Mouse (Mus musculus) adrenal gland, postnatal 36 days (tissue): Measurements from ENCODE around the gene Olfr56. TPM values are rescaled to one million over a fixed set of nuclear protein-coding genes. Genes with fewer than 3 reads are reported as not detected.
"Not testable (repeated sequence)": the region's sequence is repeated elsewhere in the genome, so short reads cannot be mapped to it uniquely, and the experiment has no call there.

Experiments used
- DNase-seq, 2 experiments: peaks; one replicate each; pipeline ENCODE4 v3.0.0; 2021; ENCODE audit warnings: mixed read lengths in 1 of 2
- long read RNA-seq, 2 experiments: library from polyadenylated mRNA; stranded (forward); transcript quantifications; one replicate each; pipeline ENCODE4 v2.0.0; 2021; ENCODE audit warnings: borderline sequencing depth in 2 of 2
- total RNA-seq, 2 experiments: library from RNA; stranded (reverse); gene quantifications; 2 replicates each; pipeline ENCODE4 v1.2.3; 2021

The Olfr56 gene
- not detected for total RNA-seq
- long read RNA-seq, experiment 1: 0 reads
- long read RNA-seq, experiment 2: 0 reads

DNA sequence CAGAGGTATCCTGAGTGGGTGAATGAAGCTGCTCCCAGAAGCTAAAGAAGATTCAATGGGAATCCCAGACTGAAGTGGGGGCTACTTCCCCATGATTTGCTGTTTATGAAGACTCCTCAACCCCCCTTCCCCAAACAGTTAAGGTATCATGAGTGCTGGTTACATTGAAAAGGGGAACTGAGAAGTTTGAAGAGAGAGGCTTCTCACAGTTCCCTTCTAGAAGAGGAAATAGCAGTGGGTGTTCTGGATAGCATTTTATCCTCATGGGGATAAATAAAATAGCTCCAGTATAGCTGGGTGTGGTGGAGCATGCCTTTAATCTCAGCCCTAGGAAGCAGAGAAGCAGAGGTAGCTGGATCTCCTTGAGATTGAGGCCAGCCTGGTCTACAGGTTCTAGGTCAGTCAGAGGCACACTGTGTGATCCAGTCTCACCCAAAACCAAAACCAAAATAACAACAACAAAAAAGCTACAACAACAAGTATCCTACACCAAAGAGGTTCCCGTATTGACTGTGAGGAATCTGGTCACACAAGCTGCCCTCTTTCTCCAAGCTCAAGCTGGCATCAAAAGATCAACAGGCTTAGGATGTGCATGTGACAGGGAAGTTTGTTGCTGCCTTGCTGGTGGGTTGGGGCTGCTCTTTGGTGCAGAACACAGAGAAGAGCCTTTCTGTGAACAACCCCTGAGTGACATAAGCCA lies at the start of gene Olfr56:
TSS of gene Olfr56 (plus strand) at position 650 of the 700 bp plus-strand sequence.
- not testable (repeated sequence) for DNase-seq

DNA sequence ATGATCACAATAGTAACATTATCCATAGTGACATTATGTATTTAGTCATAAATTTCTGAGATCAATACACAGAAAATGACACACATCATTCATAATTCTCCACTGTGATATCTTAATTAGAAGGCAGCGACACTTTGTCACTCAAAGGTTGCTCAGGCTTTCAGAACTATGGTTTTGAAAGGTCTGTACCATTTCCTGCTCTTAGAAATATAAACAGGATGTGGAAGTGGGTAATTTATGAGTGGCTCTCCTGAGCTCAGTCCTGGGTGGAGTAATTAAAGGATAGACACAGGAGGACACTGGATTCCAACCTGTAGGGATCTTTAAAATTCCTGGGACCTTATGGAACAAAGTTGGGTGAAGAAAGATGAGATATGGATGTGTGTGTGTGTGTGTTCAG lies 45.3 kb upstream of the Olfr56 start:
- not testable (repeated sequence) for DNase-seq

DNA sequence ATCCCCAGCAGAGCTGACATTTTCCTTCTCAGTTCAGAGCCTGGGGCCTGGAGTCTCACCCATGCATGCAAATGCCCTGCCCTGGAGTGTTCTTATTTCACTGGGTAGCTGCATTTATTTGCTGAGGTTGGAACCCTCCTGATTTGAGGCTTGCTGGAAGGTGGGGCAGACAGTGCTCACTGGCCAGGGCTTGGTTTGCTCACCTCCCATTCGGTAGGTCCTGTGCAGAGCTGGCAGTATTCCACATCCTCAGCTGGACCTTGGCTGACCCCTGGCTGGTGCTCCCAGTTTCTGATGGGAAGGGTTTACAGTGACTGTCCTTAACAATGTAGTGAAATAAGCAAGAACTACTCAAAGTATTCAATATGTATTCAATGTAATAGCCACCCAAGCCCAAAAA lies 44.8 kb upstream of the Olfr56 start:
- DNase-seq: not testable (repeated sequence)

DNA sequence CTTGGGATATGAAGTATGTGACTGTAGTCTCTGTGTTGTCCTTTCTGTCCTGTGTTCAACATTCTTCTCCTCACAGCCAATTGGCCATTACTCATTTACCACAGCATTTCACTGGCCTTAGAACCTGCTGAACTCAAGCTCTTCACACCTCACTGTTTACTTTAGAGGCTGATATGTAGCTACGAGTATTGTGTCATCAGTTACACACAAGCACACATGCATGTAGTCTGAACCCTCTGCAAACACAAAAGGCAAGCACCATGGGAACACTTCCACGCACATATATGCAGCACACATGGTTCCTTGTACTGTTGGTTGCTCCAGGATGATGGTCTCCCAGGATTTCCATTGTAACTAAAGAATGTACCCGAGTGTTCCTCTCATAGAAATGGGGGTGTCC lies 43.4 kb upstream of the Olfr56 start:
- not testable (repeated sequence) for DNase-seq

DNA sequence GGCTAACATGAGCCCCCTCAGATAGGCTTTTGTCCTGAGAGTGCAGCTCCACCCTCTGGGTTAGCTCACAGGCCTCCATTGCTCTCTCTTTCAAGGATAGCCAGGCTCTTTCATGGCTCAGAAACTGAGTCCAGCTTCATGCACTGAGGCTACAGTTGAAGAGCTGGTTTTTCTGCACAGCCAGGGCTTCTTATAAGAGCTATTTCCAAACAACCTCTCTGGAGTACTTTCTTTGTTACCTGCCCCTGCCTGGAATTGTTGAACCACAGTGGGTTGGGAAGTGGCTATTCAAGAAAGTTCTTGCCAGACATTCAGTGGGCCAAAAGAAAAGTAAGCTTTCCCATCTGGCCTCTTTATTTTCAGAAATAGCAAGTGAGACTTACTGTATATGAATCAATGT lies 39.4 kb upstream of the Olfr56 start:
- DNase-seq: not testable (repeated sequence)

DNA sequence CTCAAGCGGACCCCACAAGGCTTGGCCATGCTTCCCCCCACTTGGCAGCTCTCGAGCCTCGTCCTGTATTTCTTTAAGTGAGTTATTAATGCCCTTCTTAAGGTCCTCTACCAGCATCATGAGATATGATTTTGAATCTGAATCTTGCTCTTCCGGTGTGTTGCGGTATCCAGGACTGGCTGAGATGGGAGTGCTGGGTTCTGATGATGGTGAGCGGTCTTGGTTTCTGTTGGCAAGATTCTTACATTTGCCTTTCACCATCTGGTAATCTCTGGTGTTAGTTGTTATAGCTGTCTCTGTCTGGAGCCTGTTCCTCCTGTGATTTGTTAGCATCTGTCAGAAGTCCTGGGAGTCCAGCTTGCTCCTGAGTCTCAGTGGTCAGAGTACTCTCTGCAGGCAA lies 32.6 kb upstream of the Olfr56 start, which contains the start of gene Psme2b:
TSS of gene Psme2b (minus strand) at position 101 of the 400 bp plus-strand sequence.
- not testable (repeated sequence) for DNase-seq

DNA sequence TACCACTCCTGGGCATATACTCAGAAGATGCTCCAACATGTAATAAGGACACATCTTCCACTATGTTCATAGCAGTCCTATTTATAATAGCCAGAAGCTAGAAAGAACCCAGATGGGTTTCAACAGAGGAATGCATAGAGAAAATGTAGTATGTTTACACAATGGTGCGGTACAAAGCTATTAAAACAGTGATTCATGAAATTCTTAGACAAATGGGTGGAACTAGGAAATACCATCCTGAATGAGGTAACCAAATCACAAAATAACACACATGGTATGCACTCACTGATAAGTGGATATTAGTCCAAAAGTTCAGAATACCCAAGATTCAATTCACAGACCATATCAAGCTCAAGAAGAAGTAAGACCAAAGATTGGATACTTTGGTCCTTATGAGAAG lies 4.0 kb upstream of the Olfr56 start:
- not testable (repeated sequence) for DNase-seq

DNA sequence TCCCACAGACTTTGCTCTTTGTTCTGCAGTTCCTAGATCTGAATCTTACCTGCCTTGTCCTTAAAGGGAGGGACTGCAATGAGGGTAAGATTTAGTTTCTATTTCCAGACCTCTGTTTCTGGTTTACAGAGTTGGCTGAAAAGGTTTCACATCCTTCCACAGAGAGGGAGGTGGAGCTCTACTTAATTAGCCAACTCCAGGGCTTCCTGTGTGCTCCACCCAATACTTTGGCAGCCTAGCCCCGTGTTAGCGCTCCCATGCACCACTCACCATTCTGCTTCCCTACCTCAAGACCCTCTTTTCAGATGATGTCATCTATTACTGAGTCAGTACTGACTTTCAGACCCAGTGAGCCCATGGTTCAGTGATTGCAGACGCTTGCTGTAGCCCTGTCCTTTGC lies 562 bp downstream of the Olfr56 start, which contains the start of gene 9930111J21Rik1:
TSS of gene 9930111J21Rik1 (minus strand) at position 148 of the 400 bp plus-strand sequence.
- not testable (repeated sequence) for DNase-seq

DNA sequence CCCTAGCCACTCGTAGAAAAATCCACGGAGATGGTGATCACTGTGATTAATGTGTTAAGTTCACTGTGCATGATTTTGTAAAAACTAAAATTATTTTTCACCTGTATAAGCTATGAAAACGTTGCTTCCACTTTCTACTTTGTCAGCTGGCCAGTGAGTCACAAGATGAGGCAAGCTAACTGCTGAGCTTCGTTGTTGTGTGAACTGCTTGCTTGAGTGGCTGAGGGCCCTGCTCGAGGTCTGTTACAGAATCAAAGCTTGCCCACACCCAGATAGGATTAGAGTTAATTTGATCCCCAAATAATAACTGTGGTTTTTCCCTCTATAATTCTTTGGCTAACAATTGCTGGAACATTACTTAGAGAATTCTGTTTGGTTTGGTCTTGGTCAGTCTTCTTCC lies 1.4 kb downstream of the Olfr56 start:
- DNase-seq: not testable (repeated sequence)

DNA sequence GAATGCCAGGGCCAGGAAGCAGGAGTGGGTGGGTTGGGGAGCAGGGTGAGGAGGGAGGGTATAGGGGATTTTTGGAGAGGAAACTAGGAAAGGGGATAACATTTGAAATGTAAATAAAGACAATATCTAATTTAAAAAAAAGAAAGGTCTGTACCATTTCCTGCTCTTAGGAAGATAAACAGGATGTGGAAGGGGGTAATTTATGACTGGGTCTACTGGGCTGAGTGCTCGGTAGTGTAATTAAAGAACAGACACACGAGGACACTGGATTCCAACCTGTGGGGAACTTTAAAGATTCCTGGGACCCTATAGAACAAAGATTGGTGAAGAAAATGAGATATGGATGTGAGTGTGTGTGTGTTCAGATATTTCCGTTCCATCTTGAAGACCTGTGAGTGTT lies 4.2 kb downstream of the Olfr56 start:
- DNase-seq: not testable (repeated sequence)

DNA sequence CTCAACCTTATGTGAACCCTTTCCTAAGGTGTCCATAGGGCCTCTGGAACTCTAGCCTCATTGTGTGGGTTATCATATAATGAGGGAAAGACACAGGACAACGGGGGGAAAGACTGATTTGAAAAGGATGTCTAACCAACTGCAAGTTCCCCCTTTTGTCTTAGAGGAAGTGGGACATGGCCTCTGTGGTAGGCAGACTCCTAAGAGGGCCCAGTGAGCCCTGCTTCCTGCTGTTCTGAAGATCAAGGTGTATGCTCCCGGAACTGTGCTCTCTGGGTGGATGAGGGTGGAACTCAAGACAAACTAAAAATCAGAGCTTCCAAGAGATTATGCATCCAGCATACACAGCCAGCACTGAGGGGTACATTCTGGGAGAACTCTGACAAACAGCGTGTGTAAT lies 9.5 kb downstream of the Olfr56 start:
- DNase-seq: not testable (repeated sequence)

DNA sequence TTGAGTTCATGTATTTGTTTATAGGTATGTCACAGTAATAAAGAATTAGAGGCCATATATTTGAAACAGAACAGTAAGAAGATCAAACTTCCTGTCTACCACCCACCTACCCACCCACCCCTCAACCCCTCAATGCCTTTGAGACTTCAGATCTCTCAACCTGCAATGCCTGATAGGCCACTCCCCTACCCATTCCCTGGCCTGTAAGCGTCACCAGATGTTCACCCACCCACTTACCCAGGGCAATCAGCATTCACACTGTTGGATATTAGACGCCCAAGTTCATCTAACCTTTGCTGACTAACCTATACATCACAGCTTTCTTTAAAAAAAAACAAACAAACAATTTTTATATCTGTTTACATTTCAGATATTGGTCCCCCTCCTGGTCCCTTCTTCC lies 11.3 kb downstream of the Olfr56 start:
- not testable (repeated sequence) for DNase-seq

DNA sequence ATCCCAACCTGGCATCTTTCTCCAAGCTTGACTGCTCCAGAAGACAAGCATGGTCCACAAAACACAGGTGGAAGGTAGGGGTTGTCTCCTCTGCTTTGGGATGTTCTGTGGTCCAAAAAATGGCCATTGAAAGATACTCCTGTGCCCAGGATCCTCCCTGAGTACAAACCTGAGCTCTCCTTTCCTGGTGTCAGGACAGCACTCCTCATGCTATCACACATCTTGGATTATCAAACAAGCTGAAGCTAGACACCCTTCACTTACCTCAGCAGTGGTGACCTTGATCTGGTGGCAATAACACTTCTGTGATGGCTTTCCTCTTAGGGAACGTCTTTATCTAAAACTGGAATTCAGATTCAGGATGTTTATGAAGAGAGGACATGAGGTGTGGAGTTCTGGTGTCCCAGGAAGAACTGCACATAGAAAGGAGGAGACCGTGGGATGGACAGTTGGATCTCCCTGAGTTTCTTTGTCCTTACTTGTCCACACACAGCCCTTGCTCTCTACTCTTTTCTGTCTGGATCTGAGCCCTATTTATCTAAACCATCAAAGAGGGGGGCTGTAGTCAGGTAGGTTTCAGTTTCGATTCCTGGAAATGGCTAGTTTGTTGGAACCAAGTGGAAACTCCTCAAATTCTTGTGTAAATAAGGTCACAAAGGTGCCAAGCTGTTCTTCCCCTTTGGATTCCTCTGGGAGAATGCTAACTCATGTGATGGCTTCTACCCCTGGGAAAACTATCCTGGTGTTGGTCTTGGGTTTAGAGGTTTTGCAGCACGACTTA lies 13.2 kb downstream of the Olfr56 start, which contains the start of gene Gm12185:
TSS of gene Gm12185 (minus strand) at position 487 of the 781 bp plus-strand sequence.
- DNase-seq: peak in 1 of 2 experiments; percentile 8

DNA sequence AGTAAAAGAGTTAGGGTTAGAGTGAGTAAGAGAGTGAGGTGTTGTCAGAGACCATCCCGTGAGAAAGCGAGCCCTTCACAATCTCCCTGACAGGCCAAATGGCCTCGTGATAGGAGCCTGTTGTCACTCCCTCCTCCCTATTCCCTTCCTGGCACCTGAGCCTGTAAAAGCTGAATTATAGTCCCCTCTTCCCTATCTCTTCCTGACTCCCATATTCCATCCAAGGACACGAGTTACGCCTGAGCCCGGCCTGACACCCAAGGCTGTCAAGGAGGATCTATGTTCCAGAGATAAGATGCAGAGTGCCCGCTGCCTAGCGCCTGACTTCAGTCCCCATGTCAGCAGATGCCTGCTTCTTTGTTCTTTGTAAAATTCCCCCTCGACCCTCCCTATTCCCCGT lies 14.6 kb downstream of the Olfr56 start:
- DNase-seq: peak; percentile 16 to 25

DNA sequence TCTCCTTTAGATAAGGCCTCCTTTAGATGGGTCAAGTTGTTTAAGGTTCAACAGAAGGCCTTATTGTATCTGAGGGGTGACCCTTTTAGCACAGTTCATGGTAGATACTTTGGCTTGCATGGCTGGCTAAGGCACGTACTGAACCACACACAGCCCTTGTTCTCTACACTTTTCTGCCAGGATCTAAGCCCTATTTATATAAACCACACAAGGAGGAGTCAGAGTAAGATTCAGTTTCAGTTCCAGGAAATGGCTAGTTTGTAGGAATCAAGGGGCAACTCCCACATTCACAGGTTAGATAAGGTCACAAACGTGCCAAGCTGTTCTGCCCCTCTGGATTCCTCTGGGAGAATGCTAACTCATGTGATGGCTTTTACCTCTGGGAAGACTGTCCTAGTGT lies 15.3 kb downstream of the Olfr56 start, which contains the start of gene Tgtp1:
TSS of gene Tgtp1 (minus strand) at position 155 of the 400 bp plus-strand sequence.
- DNase-seq: not testable (repeated sequence)

DNA sequence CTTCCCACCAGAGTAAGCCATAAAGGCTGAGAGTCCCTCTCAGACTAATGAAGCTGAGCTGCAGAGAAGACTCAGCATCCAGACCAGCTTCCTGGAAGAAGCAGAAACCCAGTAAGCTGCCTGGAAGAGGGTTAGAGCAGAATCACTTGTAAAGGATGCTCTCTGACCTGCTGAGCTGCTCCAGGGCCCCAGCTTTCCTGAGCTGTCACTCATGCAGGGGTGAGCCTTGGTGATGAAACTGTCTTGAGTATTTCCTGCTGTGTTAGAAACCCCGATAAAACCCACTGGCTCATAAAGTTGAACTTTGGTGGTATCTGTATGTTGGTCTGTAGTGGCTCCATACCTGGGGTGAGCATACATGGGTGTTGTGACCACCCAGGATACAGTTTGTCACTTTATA lies 21.7 kb downstream of the Olfr56 start:
- DNase-seq: not testable (repeated sequence)

DNA sequence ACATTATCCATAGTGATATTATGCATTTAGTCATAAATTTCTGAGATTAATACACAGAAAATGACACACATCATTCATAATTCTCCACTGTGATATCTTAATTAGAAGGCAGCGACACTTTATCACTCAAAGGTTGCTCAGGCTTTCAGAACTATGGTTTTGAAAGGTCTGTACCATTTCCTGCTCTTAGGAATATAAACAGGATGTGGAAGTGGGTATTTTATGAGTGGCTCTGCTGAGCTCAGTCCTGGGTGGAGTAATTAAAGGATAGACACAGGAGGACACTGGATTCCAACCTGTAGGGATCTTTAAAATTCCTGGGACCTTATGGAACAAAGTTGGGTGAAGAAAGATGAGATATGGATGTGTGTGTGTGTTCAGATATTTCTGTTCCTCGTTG lies 27.6 kb downstream of the Olfr56 start:
- DNase-seq: not testable (repeated sequence)

DNA sequence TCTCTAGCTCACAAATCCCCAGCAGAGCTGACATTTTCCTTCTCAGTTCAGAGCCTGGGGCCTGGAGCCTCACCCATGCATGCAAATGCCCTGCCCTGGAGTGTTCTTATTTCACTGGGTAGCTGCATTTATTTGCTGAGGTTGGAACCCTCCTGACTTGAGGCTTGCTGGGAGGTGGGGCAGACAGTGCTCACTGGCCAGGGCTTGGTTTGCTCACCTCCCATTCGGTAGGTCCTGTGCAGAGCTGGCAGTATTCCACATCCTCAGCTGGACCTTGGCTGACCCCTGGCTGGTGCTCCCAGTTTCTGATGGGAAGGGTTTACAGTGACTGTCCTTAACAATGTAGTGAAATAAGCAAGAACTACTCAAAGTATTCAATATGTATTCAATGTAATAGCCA lies 28.1 kb downstream of the Olfr56 start:
- not testable (repeated sequence) for DNase-seq

DNA sequence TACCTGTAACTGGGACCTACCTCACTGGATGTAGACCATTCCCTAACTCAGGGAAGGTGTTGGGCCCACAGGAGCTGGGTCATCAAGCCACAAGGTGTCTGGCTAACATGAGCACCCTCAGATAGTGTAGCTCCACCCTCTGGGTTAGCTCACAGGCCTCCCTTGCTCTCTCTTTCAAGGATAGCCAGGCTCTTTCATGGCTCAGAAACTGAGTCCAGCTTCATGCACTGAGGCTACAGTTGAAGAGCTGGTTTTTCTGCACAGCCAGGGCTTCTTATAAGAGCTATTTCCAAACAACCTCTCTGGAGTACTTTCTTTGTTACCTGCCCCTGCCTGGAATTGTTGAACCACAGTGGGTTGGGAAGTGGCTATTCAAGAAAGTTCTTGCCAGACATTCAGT lies 33.4 kb downstream of the Olfr56 start:
- DNase-seq: not testable (repeated sequence)

DNA sequence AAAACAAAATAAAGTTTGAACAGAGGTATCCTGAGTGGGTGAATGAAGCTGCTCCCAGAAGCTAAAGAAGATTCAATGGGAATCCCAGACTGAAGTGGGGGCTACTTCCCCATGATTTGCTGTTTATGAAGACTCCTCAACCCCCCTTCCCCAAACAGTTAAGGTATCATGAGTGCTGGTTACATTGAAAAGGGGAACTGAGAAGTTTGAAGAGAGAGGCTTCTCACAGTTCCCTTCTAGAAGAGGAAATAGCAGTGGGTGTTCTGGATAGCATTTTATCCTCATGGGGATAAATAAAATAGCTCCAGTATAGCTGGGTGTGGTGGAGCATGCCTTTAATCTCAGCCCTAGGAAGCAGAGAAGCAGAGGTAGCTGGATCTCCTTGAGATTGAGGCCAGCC lies 71.4 kb downstream of the Olfr56 start:
- DNase-seq: not testable (repeated sequence)

DNA sequence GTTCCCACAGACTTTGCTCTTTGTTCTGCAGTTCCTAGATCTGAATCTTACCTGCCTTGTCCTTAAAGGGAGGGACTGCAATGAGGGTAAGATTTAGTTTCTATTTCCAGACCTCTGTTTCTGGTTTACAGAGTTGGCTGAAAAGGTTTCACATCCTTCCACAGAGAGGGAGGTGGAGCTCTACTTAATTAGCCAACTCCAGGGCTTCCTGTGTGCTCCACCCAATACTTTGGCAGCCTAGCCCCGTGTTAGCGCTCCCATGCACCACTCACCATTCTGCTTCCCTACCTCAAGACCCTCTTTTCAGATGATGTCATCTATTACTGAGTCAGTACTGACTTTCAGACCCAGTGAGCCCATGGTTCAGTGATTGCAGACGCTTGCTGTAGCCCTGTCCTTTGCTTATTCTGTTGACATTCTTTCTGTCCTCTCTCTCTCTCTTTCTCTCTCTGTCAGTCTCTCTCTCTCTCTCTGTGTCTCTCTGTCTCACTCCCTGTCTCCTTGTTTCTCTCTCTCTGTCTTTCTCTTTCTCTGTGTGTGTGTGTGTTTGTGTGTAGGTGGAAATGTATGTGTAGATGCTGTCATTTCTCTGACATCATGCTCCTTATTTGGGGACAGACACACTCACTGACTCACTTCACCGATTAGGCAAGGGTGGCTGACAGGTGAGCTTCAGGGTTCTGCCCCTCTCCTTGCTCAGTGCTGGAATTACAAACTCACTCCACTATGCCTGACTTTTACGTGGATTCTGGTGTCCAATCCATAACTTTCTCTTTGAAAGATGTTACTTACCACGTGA lies 72.6 kb downstream of the Olfr56 start, which contains the start of gene 9930111J21Rik2:
TSS of gene 9930111J21Rik2 (minus strand) at position 150 of the 799 bp plus-strand sequence.
- not testable (repeated sequence) for DNase-seq

DNA sequence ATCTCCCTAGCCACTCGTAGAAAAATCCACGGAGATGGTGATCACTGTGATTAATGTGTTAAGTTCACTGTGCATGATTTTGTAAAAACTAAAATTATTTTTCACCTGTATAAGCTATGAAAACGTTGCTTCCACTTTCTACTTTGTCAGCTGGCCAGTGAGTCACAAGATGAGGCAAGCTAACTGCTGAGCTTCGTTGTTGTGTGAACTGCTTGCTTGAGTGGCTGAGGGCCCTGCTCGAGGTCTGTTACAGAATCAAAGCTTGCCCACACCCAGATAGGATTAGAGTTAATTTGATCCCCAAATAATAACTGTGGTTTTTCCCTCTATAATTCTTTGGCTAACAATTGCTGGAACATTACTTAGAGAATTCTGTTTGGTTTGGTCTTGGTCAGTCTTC lies 73.2 kb downstream of the Olfr56 start:
- not testable (repeated sequence) for DNase-seq
